Mouse (Mus musculus) lung, embryonic 14.5 days (tissue): ENCODE results near the gene Tpk1. TPM values are rescaled to one million over a fixed set of nuclear protein-coding genes. Genes with fewer than 3 reads are reported as not detected.
"Not testable (repeated sequence)": the region's sequence is repeated elsewhere in the genome, so short reads cannot be mapped to it uniquely, and the experiment has no call there.

Source experiments
- ATAC-seq: fragments of 200-750 bp; cut with Nextera tagmentation; 2 replicates; pipeline ENCODE4 v1.8.0; 2017; ENCODE audit warnings: mild to moderate bottlenecking, moderate TSS enrichment, moderate library complexity; ENCODE audit not compliant: insufficient read depth
- DNase-seq: peaks from one replicate; pipeline ENCODE4 v3.0.0-alpha.2; 2015
- H3K27ac ChIP-seq: fragments of 300-500 bp; sonication (generic); 2 replicates; pipeline ENCODE4 v1.5.1; 2014; ENCODE audit warnings: low read depth, mild to moderate bottlenecking, moderate library complexity
- H3K27me3 ChIP-seq: fragments of 300-500 bp; sonication (generic); 2 replicates; pipeline ENCODE4 v1.6.1; 2014; ENCODE audit warnings: low read length, control low read depth; ENCODE audit not compliant: insufficient read depth
- H3K36me3 ChIP-seq: fragments of 300-500 bp; sonication (generic); 2 replicates; pipeline ENCODE4 v1.6.1; 2014; ENCODE audit warnings: control low read depth; ENCODE audit not compliant: insufficient read depth
- H3K4me1 ChIP-seq: fragments of 300-500 bp; sonication (generic); 2 replicates; pipeline ENCODE4 v1.6.1; 2014; ENCODE audit warnings: antibody characterized with exemption, control low read depth; ENCODE audit not compliant: insufficient read depth
- H3K4me2 ChIP-seq: fragments of 300-500 bp; sonication (generic); 2 replicates; pipeline ENCODE4 v1.6.1; 2014; ENCODE audit warnings: mild to moderate bottlenecking
- H3K4me3 ChIP-seq: fragments of 300-500 bp; sonication (generic); 2 replicates; pipeline ENCODE4 v1.5.1; 2014; ENCODE audit warnings: low read depth, low read length
- H3K9ac ChIP-seq: fragments of 300-500 bp; sonication (generic); 2 replicates; pipeline ENCODE4 v1.6.1; 2014
- H3K9me3 ChIP-seq: fragments of 300-500 bp; sonication (generic); 2 replicates; pipeline ENCODE4 v1.6.1; 2016; ENCODE audit warnings: low read depth, low read length, control low read depth
- CTCF ChIP-seq: IDR thresholded peaks from 2 replicates; pipeline ENCODE4 v1.5.1; 2016; ENCODE audit warnings: antibody characterized with exemption, low read depth
- WGBS: fragments of 180-500 bp; shearing (Covaris S2); extraction: QIAGEN DNeasy Blood & Tissue Kit; methylation state at CpG from one replicate; pipeline ENCODE4 v1.1.7; 2014; 5-methylcytosine and 5-hydroxymethylcytosine counted together
- polyA plus RNA-seq: library from polyadenylated mRNA; unstranded; fragments of >200 nt; fragmentation: Nextera tagmentation; extraction: Ambion mirVana; gene quantifications from 2 replicates; pipeline ENCODE4 v1.2.1, GENCODE M21; 2014

Gene Tpk1
- polyA plus RNA-seq, 1 experiment from 2014 or later: 12.4 TPM

- Histone ChIP-seq H3K4me1 (no peaks in the 10 kb centered on the region), H3K27me3 (no peaks in the 10 kb centered on the region), H3K9me3 (no peaks in the 10 kb centered on the region), H3K9ac (no peak overlapping the region), H3K4me2 (no peak overlapping the region), H3K36me3 (no peaks in the 10 kb centered on the region), H3K27ac (no peak overlapping the region), H3K4me3 (no peak overlapping the region)
- no peak for ATAC-seq
- TF ChIP-seq CTCF: no peak
- no peak for DNase-seq
- 29% methylated on average over 1 of the region's 1 CpGs for WGBS
Observed at GRCm38 (mm10) chr6:43522046-43522445, 144.0 kb downstream of the Tpk1 start.

GRCm38 (mm10) chr6:43520218-43520617 lies 145.9 kb downstream of the Tpk1 start:
- WGBS: 29% methylated on average over 2 of the region's 2 CpGs
- H3K9ac ChIP-seq: no peak overlapping the region
- no peaks in the 10 kb centered on the region for H3K9me3 ChIP-seq
- no peak overlapping the region for H3K4me2 ChIP-seq
- no peak for DNase-seq
- H3K36me3 ChIP-seq: no peaks in the 10 kb centered on the region
- H3K27me3 ChIP-seq: no peaks in the 10 kb centered on the region
- no peak overlapping the region for H3K4me3 ChIP-seq
- no peak for ATAC-seq
- H3K27ac ChIP-seq: no peak overlapping the region
- no peak for TF ChIP-seq CTCF
- H3K4me1 ChIP-seq: no peaks in the 10 kb centered on the region

- no peak for TF ChIP-seq CTCF
- H3K9me3 ChIP-seq: no peaks in the 10 kb centered on the region
- no peaks in the 10 kb centered on the region for H3K27me3 ChIP-seq
- H3K9ac ChIP-seq: no peak overlapping the region
- no peak for DNase-seq
- H3K27ac ChIP-seq: no peak overlapping the region
- ATAC-seq: no peak
- H3K4me2 ChIP-seq: no peak overlapping the region
- no peak overlapping the region for H3K4me3 ChIP-seq
- no peaks in the 10 kb centered on the region for H3K36me3 ChIP-seq
- H3K4me1 ChIP-seq: no peaks in the 10 kb centered on the region
Observed at GRCm38 (mm10) chr6:43518378-43518777, 147.7 kb downstream of the Tpk1 start.

- no peak overlapping the region for H3K9ac ChIP-seq
- 83% methylated on average over 2 of the region's 2 CpGs for WGBS
- H3K27me3 ChIP-seq: no peaks in the 10 kb centered on the region
- no peak overlapping the region for H3K4me3 ChIP-seq
- ATAC-seq (no peak), DNase-seq (no peak)
- H3K4me1 ChIP-seq: no peaks in the 10 kb centered on the region
- H3K36me3 ChIP-seq: no peaks in the 10 kb centered on the region
- H3K9me3 ChIP-seq: no peaks in the 10 kb centered on the region
- H3K27ac ChIP-seq: no peak overlapping the region
- no peak for TF ChIP-seq CTCF
- H3K4me2 ChIP-seq: no peak overlapping the region
Observed at GRCm38 (mm10) chr6:43517316-43517655, 148.8 kb downstream of the Tpk1 start.

GRCm38 (mm10) chr6:43516593-43517315 lies 149.3 kb downstream of the Tpk1 start:
- H3K27ac ChIP-seq: no peak overlapping the region
- 82% methylated on average over 2 of the region's 2 CpGs for WGBS
- H3K9me3 ChIP-seq: no peaks in the 10 kb centered on the region
- H3K4me1 ChIP-seq: no peaks in the 10 kb centered on the region
- no peaks in the 10 kb centered on the region for H3K27me3 ChIP-seq
- H3K9ac ChIP-seq: no peak overlapping the region
- no peak overlapping the region for H3K4me3 ChIP-seq
- no peak overlapping the region for H3K4me2 ChIP-seq
- no peak for TF ChIP-seq CTCF
- no peaks in the 10 kb centered on the region for H3K36me3 ChIP-seq
- ATAC-seq: no peak
- DNase-seq: no peak

GRCm38 (mm10) chr6:43506686-43507385 lies 159.2 kb downstream of the Tpk1 start:
- ATAC-seq, H3K27ac ChIP-seq, H3K4me3 ChIP-seq, H3K4me1 ChIP-seq, DNase-seq, H3K9me3 ChIP-seq, H3K4me2 ChIP-seq, H3K36me3 ChIP-seq, H3K27me3 ChIP-seq, H3K9ac ChIP-seq: not testable (repeated sequence)
- WGBS: 88% methylated on average over 2 of the region's 2 CpGs

- no peaks in the 10 kb centered on the region for H3K36me3 ChIP-seq
- no peak overlapping the region for H3K4me3 ChIP-seq
- H3K4me1 ChIP-seq: no peaks in the 10 kb centered on the region
- 50% methylated on average over 5 of the region's 5 CpGs for WGBS
- no peaks in the 10 kb centered on the region for H3K27me3 ChIP-seq
- H3K27ac ChIP-seq: no peak overlapping the region
- TF ChIP-seq CTCF: no peak
- no peak overlapping the region for H3K9ac ChIP-seq
- no peak overlapping the region for H3K4me2 ChIP-seq
- peak; percentile 46 for DNase-seq
- H3K9me3 ChIP-seq: no peaks in the 10 kb centered on the region
- peak; percentile 83 for ATAC-seq
Observed at GRCm38 (mm10) chr6:43504609-43505230, 161.4 kb downstream of the Tpk1 start.
